Mouse (Mus musculus): ENCODE measurements around the gene Aldob.

DNA sequence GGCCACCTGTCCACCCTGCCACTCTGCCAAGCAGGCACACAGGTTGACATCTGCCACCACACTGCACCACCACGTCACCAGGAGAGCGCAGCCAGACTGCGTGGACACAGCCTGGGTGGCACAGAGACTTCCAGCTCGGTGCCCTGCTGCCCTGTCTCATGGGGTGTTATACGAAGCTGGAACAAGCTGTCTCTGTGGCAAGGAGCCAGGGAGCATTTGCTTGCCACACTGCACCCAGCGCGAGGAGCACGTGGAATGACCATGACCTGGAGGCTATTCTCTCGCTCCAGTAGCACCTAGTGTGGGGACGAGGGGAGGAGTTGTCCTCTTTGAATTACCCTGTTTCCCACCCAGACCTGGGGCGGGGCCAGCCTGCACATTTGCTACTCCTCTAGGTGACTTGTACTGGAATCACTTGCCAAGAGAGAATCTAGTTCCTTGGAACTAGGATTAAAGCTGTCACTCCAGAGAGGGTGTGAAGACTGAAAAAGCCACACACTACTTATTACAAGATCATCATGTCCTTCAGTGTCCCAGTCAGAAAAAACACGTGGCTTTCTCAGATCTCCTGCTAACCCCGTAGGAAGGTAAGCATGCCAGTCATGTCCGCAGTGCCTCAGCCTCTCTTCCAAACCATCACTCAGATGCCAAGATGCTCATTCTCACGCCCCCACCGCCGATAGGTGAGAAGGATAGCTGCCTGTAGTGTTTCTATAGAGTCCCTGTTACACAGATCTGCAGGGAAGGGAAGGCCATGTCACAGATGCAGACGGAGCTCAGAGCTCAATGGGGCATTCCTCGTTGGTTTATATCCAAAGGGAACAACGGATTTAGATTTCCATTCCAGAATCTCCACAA, 10.8 kb upstream of the Aldob start:
- TF ChIP-seq CTCF (IDR thresholded peaks at IDR 0.05) (no peak), POLR2A (IDR thresholded peaks at IDR 0.05; ENCODE audit: insufficient read depth, low read depth, low read length) (peak; percentile 42; the same call in 1 of the 2 replicates), EP300 (IDR thresholded peaks at IDR 0.05; ENCODE audit: insufficient read depth, low read depth, low read length) (peak; percentile 99)

All from heart, adult 2 months (tissue).